Mouse (Mus musculus) lung, embryonic 16.5 days (tissue): ENCODE measurements around the gene Zfp398. TPM values are rescaled to one million over a fixed set of nuclear protein-coding genes. Genes with fewer than 3 reads are reported as not detected.

Source experiments
- ATAC-seq: fragments of 200-750 bp; cut with Nextera tagmentation; 2 replicates; pipeline ENCODE4 v1.8.0; 2017; ENCODE audit warnings: low read depth, mild to moderate bottlenecking, moderate library complexity
- H3K27ac ChIP-seq: fragments of 300-500 bp; sonication (generic); 2 replicates; pipeline ENCODE4 v1.5.1; 2014; ENCODE audit warnings: mild to moderate bottlenecking, control low read depth, low read length
- H3K27me3 ChIP-seq: fragments of 300-500 bp; sonication (generic); 2 replicates; pipeline ENCODE4 v1.6.1; 2014; ENCODE audit warnings: low read depth, low read length, mixed read lengths; ENCODE audit not compliant: control insufficient read depth, insufficient read depth
- H3K36me3 ChIP-seq: fragments of 300-500 bp; sonication (generic); 2 replicates; pipeline ENCODE4 v1.6.1; 2014; ENCODE audit warnings: low read length; ENCODE audit not compliant: control insufficient read depth, insufficient read depth
- H3K4me1 ChIP-seq: fragments of 300-500 bp; sonication (generic); replicated peaks from 2 replicates; pipeline ENCODE4 v1.6.1; 2014; ENCODE audit warnings: low read length, mixed read lengths; ENCODE audit not compliant: control insufficient read depth, insufficient read depth
- H3K4me2 ChIP-seq: fragments of 300-500 bp; sonication (generic); 2 replicates; pipeline ENCODE4 v1.6.1; 2014; ENCODE audit warnings: low read depth, low read length, control low read depth
- H3K4me3 ChIP-seq: fragments of 300-500 bp; sonication (generic); 2 replicates; pipeline ENCODE4 v1.5.1; 2014; ENCODE audit warnings: mild to moderate bottlenecking, low read length, control low read depth
- H3K9ac ChIP-seq: fragments of 300-500 bp; sonication (generic); 2 replicates; pipeline ENCODE4 v1.6.1; 2014; ENCODE audit warnings: low read length, control low read depth
- H3K9me3 ChIP-seq: fragments of 300-500 bp; sonication (generic); 2 replicates; pipeline ENCODE4 v1.6.1; 2016; ENCODE audit warnings: low read length; ENCODE audit not compliant: control insufficient read depth
- WGBS: fragments of 180-500 bp; shearing (Covaris S2); extraction: QIAGEN DNeasy Blood & Tissue Kit; methylation state at CpG from one replicate; pipeline ENCODE4 v1.1.7; 2014; 5-methylcytosine and 5-hydroxymethylcytosine counted together
- polyA plus RNA-seq: library from polyadenylated mRNA; unstranded; fragments of >200 nt; fragmentation: Nextera tagmentation; extraction: Ambion mirVana; gene quantifications from 2 replicates; pipeline ENCODE4 v1.2.1, GENCODE M21; 2015

The Zfp398 gene
- polyA plus RNA-seq, 1 experiment from 2014 or later = 8.9 TPM

- no peaks in the 10 kb centered on the region for H3K4me1 ChIP-seq
- WGBS = 89% methylated on average over 23 of the region's 23 CpGs
- no peak overlapping the region for H3K4me2 ChIP-seq
- no peak for ATAC-seq
- H3K4me3 ChIP-seq = no peak overlapping the region
- peaks cover 11% of the 10 kb centered on the region for H3K36me3 ChIP-seq
- H3K27me3 ChIP-seq = no peaks in the 10 kb centered on the region
- no peak overlapping the region for H3K27ac ChIP-seq
- H3K9ac ChIP-seq = no peak overlapping the region; the same call in 1 of the 2 replicates
- no peaks in the 10 kb centered on the region for H3K9me3 ChIP-seq
These were observed 15.7 kb upstream of the Zfp398 start for GRCm38 (mm10) chr6:47819626-47820325.

GRCm38 (mm10) chr6:47821236-47821635 lies 14.2 kb upstream of the Zfp398 start:
- no peak overlapping the region for H3K4me2 ChIP-seq
- H3K9me3 ChIP-seq = no peaks in the 10 kb centered on the region
- no peak for ATAC-seq
- H3K27me3 ChIP-seq = no peaks in the 10 kb centered on the region
- H3K4me3 ChIP-seq = no peak overlapping the region
- no peak overlapping the region for H3K27ac ChIP-seq
- H3K4me1 ChIP-seq = no peaks in the 10 kb centered on the region
- H3K9ac ChIP-seq = no peak overlapping the region
- 87% methylated on average over 5 of the region's 5 CpGs for WGBS
- H3K36me3 ChIP-seq = peaks cover 11% of the 10 kb centered on the region

GRCm38 (mm10) chr6:47821776-47822175 lies 13.7 kb upstream of the Zfp398 start:
- peaks cover 11% of the 10 kb centered on the region for H3K36me3 ChIP-seq
- H3K9me3 ChIP-seq = no peaks in the 10 kb centered on the region
- H3K9ac ChIP-seq = no peak overlapping the region
- no peaks in the 10 kb centered on the region for H3K4me1 ChIP-seq
- H3K4me3 ChIP-seq = no peak overlapping the region
- no peak overlapping the region for H3K4me2 ChIP-seq
- no peaks in the 10 kb centered on the region for H3K27me3 ChIP-seq
- 92% methylated on average over 6 of the region's 6 CpGs for WGBS
- ATAC-seq = no peak
- no peak overlapping the region for H3K27ac ChIP-seq

GRCm38 (mm10) chr6:47824241-47824640 lies 11.2 kb upstream of the Zfp398 start:
- 72% methylated on average over 2 of the region's 2 CpGs for WGBS
- H3K9ac ChIP-seq = no peak overlapping the region
- peaks cover 11% of the 10 kb centered on the region for H3K36me3 ChIP-seq
- H3K4me2 ChIP-seq = no peak overlapping the region
- ATAC-seq = no peak
- no peaks in the 10 kb centered on the region for H3K27me3 ChIP-seq
- no peaks in the 10 kb centered on the region for H3K4me1 ChIP-seq
- no peak overlapping the region for H3K4me3 ChIP-seq
- no peaks in the 10 kb centered on the region for H3K9me3 ChIP-seq
- no peak overlapping the region for H3K27ac ChIP-seq

GRCm38 (mm10) chr6:47827462-47827861 lies 8.0 kb upstream of the Zfp398 start:
- 88% methylated on average over 4 of the region's 4 CpGs for WGBS
- Histone ChIP-seq H3K27me3 (no peaks in the 10 kb centered on the region), H3K9me3 (no peaks in the 10 kb centered on the region), H3K4me1 (0 out of 2 replicates have a peak, but pooled peaks cover 3% of the 10 kb centered on the region), H3K4me3 (no peak overlapping the region), H3K9ac (no peak overlapping the region), H3K4me2 (no peak overlapping the region), H3K36me3 (no peaks in the 10 kb centered on the region), H3K27ac (no peak overlapping the region)
- no peak for ATAC-seq

GRCm38 (mm10) chr6:47828950-47829349 lies 6.5 kb upstream of the Zfp398 start:
- Histone ChIP-seq H3K27me3 (no peaks in the 10 kb centered on the region), H3K9me3 (no peaks in the 10 kb centered on the region), H3K36me3 (no peaks in the 10 kb centered on the region), H3K27ac (no peak overlapping the region), H3K4me2 (no peak overlapping the region), H3K4me3 (no peak overlapping the region), H3K4me1 (0 out of 2 replicates have a peak, but pooled peaks cover 3% of the 10 kb centered on the region), H3K9ac (no peak overlapping the region)
- WGBS = 31% methylated on average over 1 of the region's 1 CpGs
- peak; percentile 42; the same call in 1 of the 2 replicates for ATAC-seq

- H3K27ac ChIP-seq = peak within 1 kb of the TSS; percentile 38; the same call in 1 of the 2 replicates
- H3K4me2 ChIP-seq = peak within 1 kb of the TSS; percentile 57
- H3K9ac ChIP-seq = peak within 1 kb of the TSS; percentile 86
- peak; percentile 94 for ATAC-seq
- 1% methylated on average over 54 of the region's 64 CpGs for WGBS
- H3K4me1 ChIP-seq = 0 out of 2 replicates have a peak, but pooled peaks cover 3% of the 10 kb centered on the region
- no peaks in the 10 kb centered on the region for H3K9me3 ChIP-seq
- no peaks in the 10 kb centered on the region for H3K36me3 ChIP-seq
- no peaks in the 10 kb centered on the region for H3K27me3 ChIP-seq
- H3K4me3 ChIP-seq = peak within 1 kb of the TSS; percentile 65
These were observed 5.1 kb upstream of the Zfp398 start, which contains the start of gene Zfp786 for GRCm38 (mm10) chr6:47830104-47831078. TSS of gene Zfp786 (minus strand) at chr6:47830867.

GRCm38 (mm10) chr6:47832220-47832619 lies 3.2 kb upstream of the Zfp398 start:
- WGBS = 93% methylated on average over 1 of the region's 1 CpGs

GRCm38 (mm10) chr6:47835984-47836521 lies 592 bp downstream of the Zfp398 start:
- peak overlapping the region; percentile 62 for H3K4me2 ChIP-seq
- no peaks in the 10 kb centered on the region for H3K27me3 ChIP-seq
- peak overlapping the region; percentile 97 for H3K9ac ChIP-seq
- WGBS = under 1% methylated on average over 48 of the region's 49 CpGs
- H3K9me3 ChIP-seq = no peaks in the 10 kb centered on the region
- H3K4me1 ChIP-seq = peaks cover 8% of the 10 kb centered on the region
- ATAC-seq = peak; percentile 76
- H3K36me3 ChIP-seq = peaks cover 4% of the 10 kb centered on the region
- peak overlapping the region; percentile 96 for H3K27ac ChIP-seq
- H3K4me3 ChIP-seq = peak overlapping the region; percentile 96

More at GRCm38 (mm10) chr6:47832220-47832619, 3.2 kb upstream of the Zfp398 start:
- Histone ChIP-seq H3K4me2 (no peak overlapping the region), H3K4me3 (no peak overlapping the region), H3K27ac (no peak overlapping the region), H3K36me3 (no peaks in the 10 kb centered on the region), H3K27me3 (no peaks in the 10 kb centered on the region), H3K9ac (no peak overlapping the region), H3K4me1 (peaks cover 6% of the 10 kb centered on the region), H3K9me3 (no peaks in the 10 kb centered on the region)
- ATAC-seq = no peak
